Mouse (Mus musculus) small intestine, adult 2 months (tissue): ENCODE measurements around the gene Dag1. TPM values are rescaled to one million over a fixed set of nuclear protein-coding genes. Genes with fewer than 3 reads are reported as not detected.
"Not testable (repeated sequence)": the region's sequence is repeated elsewhere in the genome, so short reads cannot be mapped to it uniquely, and the experiment has no call there.

ENCODE experiments used
- H3K27ac ChIP-seq: fragments of 200-500 bp; 2 replicates; pipeline ENCODE4 v1.5.1; 2012; ENCODE audit warnings: low read depth, low read length, control low read depth, inconsistent platforms; ENCODE audit not compliant: insufficient read depth
- H3K27me3 ChIP-seq: fragments of 200-500 bp; 2 replicates; pipeline ENCODE4 v1.6.1; 2012; ENCODE audit warnings: mild to moderate bottlenecking, moderate library complexity, low read length, inconsistent platforms; ENCODE audit not compliant: control insufficient read depth, insufficient read depth
- H3K36me3 ChIP-seq: fragments of 200-500 bp; 2 replicates; pipeline ENCODE4 v1.6.1; 2012; ENCODE audit warnings: mild to moderate bottlenecking, low read length, control low read depth, inconsistent platforms; ENCODE audit not compliant: control insufficient read depth, insufficient read depth
- H3K4me1 ChIP-seq: fragments of 200-500 bp; 2 replicates; pipeline ENCODE4 v1.6.1; 2012; ENCODE audit warnings: low read length, inconsistent platforms, mixed read lengths; ENCODE audit not compliant: control insufficient read depth, insufficient read depth, insufficient read length
- H3K4me3 ChIP-seq: fragments of 200-500 bp; 2 replicates; pipeline ENCODE4 v1.5.1; 2012; ENCODE audit warnings: low read depth, mild to moderate bottlenecking, control low read depth, inconsistent platforms, low read length, moderate library complexity
- CTCF ChIP-seq: fragments of 200-500 bp; IDR thresholded peaks from 2 replicates; pipeline ENCODE4 v1.5.1; 2012; ENCODE audit warnings: low read depth, mild to moderate bottlenecking, control low read depth, inconsistent platforms, low read length, moderate library complexity, mixed read lengths; ENCODE audit not compliant: insufficient replicate concordance, insufficient read length; ENCODE audit errors: extremely low read depth
- POLR2A ChIP-seq: fragments of 200-500 bp; IDR thresholded peaks from 2 replicates; pipeline ENCODE4 v1.6.1; 2012; ENCODE audit warnings: low read depth, mild to moderate bottlenecking, control low read depth, inconsistent platforms, low read length, moderate library complexity
- WGBS: fragments of 180-500 bp; shearing (Covaris S2); methylation state at CpG from one replicate; pipeline ENCODE4 v1.1.7; 2018; 5-methylcytosine and 5-hydroxymethylcytosine counted together
- polyA plus RNA-seq: library from polyadenylated mRNA; depleted of rRNA; stranded (reverse); fragments of >200 nt; gene quantifications from 2 replicates; pipeline ENCODE4 v1.2.3, GENCODE M21; 2012

The Dag1 gene
- polyA plus RNA-seq, 1 experiment, result 52.1 TPM

GRCm38 (mm10) chr9:108205571-108205901, 58.2 kb downstream of the Dag1 start:
- no peaks in the 10 kb centered on the region for H3K27me3 ChIP-seq
- 81% methylated on average over 3 of the region's 3 CpGs for WGBS
- H3K4me3 ChIP-seq, result no peak overlapping the region
- H3K4me1 ChIP-seq, result no peaks in the 10 kb centered on the region; the same call in 1 of the 2 replicates
- no peak overlapping the region for H3K27ac ChIP-seq
- no peak for TF ChIP-seq POLR2A
- TF ChIP-seq CTCF, result no peak
- peaks cover 35% of the 10 kb centered on the region for H3K36me3 ChIP-seq

GRCm38 (mm10) chr9:108204884-108205570, 58.7 kb downstream of the Dag1 start:
- Histone ChIP-seq H3K27me3 (no peaks in the 10 kb centered on the region), H3K27ac (no peak overlapping the region), H3K4me1 (no peaks in the 10 kb centered on the region; the same call in 1 of the 2 replicates), H3K4me3 (no peak overlapping the region), H3K36me3 (peaks cover 35% of the 10 kb centered on the region)
- 84% methylated on average over 8 of the region's 8 CpGs for WGBS
- no peak for TF ChIP-seq POLR2A
- TF ChIP-seq CTCF, result no peak

- no peak for TF ChIP-seq POLR2A
- TF ChIP-seq CTCF, result peak; percentile 22; the same call in 1 of the 2 replicates
- Histone ChIP-seq H3K4me1 (no peaks in the 10 kb centered on the region; the same call in 1 of the 2 replicates), H3K36me3 (peaks cover 20% of the 10 kb centered on the region), H3K27me3 (no peaks in the 10 kb centered on the region), H3K4me3 (peak overlapping the region; percentile 23), H3K27ac (no peak overlapping the region)
- WGBS, result 8% methylated on average over 13 of the region's 13 CpGs
These were observed 60.7 kb downstream of the Dag1 start for GRCm38 (mm10) chr9:108203015-108203414.

- TF ChIP-seq CTCF (peak; percentile 15; the same call in 1 of the 2 replicates), POLR2A (no peak)
- 90% methylated on average over 2 of the region's 2 CpGs for WGBS
- no peak overlapping the region for H3K4me3 ChIP-seq
- H3K36me3 ChIP-seq, result peaks cover 11% of the 10 kb centered on the region
- no peaks in the 10 kb centered on the region; the same call in 1 of the 2 replicates for H3K4me1 ChIP-seq
- H3K27ac ChIP-seq, result no peak overlapping the region
- no peaks in the 10 kb centered on the region for H3K27me3 ChIP-seq
These were observed 61.6 kb downstream of the Dag1 start for GRCm38 (mm10) chr9:108202169-108202568.

- 0% methylated on average over 13 of the region's 13 CpGs for WGBS
- Histone ChIP-seq H3K27me3 (no peaks in the 10 kb centered on the region), H3K4me1 (no peaks in the 10 kb centered on the region; the same call in 1 of the 2 replicates), H3K36me3 (peaks cover 3% of the 10 kb centered on the region), H3K27ac (no peak overlapping the region), H3K4me3 (peak overlapping the region; percentile 25)
- TF ChIP-seq CTCF (peak; percentile 78; the same call in 1 of the 2 replicates), POLR2A (no peak)
These were observed 62.6 kb downstream of the Dag1 start for GRCm38 (mm10) chr9:108201160-108201559.

DNA sequence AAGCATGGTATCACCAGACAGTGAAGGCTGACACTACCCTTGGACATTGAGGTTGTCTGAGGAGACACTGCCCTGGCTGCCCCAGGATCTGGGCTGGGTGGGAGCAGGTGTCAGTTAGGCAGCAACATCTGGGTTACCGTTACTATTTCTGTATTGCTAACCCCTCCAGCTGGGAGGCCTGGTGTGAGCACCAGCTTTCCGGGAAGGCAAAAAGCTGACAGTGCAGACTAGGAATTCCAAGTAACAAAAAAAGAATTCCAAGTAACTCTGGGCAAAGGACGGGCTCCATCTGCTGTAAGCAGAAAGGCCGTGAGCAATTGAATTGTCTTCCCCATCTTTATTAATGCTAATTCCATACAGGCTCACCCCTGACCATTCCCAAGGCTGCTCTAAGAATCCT, 65.1 kb downstream of the Dag1 start:
- WGBS, result 81% methylated on average over 4 of the region's 4 CpGs
- Histone ChIP-seq H3K27me3 (no peaks in the 10 kb centered on the region), H3K4me3 (no peak overlapping the region), H3K36me3 (no peaks in the 10 kb centered on the region), H3K4me1 (no peaks in the 10 kb centered on the region; the same call in 1 of the 2 replicates), H3K27ac (no peak overlapping the region)
- no peak for TF ChIP-seq POLR2A
- TF ChIP-seq CTCF, result no peak

- Histone ChIP-seq H3K4me1 (no peaks in the 10 kb centered on the region; the same call in 1 of the 2 replicates), H3K27me3 (no peaks in the 10 kb centered on the region), H3K27ac (no peak overlapping the region), H3K36me3 (no peaks in the 10 kb centered on the region), H3K4me3 (no peak overlapping the region)
- TF ChIP-seq CTCF, result no peak
- no peak for TF ChIP-seq POLR2A
- 42% methylated on average over 24 of the region's 24 CpGs for WGBS
These were observed 66.7 kb downstream of the Dag1 start for GRCm38 (mm10) chr9:108196920-108197677.

- H3K27me3 ChIP-seq, H3K36me3 ChIP-seq, H3K27ac ChIP-seq, H3K4me3 ChIP-seq, H3K4me1 ChIP-seq: not testable (repeated sequence)
- 67% methylated on average over 6 of the region's 6 CpGs for WGBS
These were observed 67.5 kb downstream of the Dag1 start for GRCm38 (mm10) chr9:108196222-108196621.
